Mouse (Mus musculus) layer of hippocampus, adult 2 months (tissue): ENCODE measurements around the gene Sec14l1. TPM values are rescaled to one million over a fixed set of nuclear protein-coding genes. Genes with fewer than 3 reads are reported as not detected.
A peak's percentile ranks its signal among the peaks of the same experiment; 100 is the strongest.

Experiments
- DNase-seq, 2 experiments: peaks; one replicate each; pipeline ENCODE4 v3.0.0; 2022; ENCODE audit warnings: low spot score in 2 of 2
- H3K27ac ChIP-seq: fragments of 200-600 bp; 2 replicates; pipeline ENCODE4 v1.8.1; 2022
- H3K4me3 ChIP-seq: fragments of 200-600 bp; 2 replicates; pipeline ENCODE4 v1.8.1; 2022; ENCODE audit warnings: mild to moderate bottlenecking
- CTCF ChIP-seq: fragments of 200-600 bp; conservative IDR thresholded peaks from 2 replicates; pipeline ENCODE4 v1.8.1; 2022; ENCODE audit warnings: antibody characterized with exemption, mild to moderate bottlenecking, moderate library complexity
- microRNA-seq, 2 experiments: library from miRNA; unstranded; fragments of <30 nt; microRNA quantifications; one replicate each; pipeline ENCODE4 v1.2.0; 2021
- total RNA-seq, 2 experiments: library from RNA; stranded (reverse); gene quantifications; 2 replicates each; pipeline ENCODE4 v1.2.3; 2021

Gene Sec14l1
- total RNA-seq, 2 experiments from 2014 or later: 226 to 239 TPM

DNA sequence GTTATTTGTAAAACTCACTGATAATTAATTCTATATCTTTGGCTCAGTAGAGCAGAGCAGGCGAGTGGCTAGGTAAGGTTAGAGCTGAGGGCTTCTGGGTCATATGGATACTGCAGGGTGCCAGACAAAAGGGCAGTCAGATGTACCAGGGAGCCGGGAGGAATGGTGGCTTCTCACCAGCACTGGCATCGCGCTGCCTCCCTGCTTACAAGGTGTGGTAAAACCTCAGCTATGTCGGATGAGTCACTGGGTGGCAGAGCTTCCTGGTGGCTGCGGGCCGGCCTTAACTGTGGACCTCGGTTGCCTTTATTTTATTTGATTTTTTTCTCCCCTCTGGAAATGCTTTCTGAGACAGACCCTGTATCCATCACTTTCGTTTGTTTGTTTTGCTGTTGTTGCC, 90.5 kb downstream of the Sec14l1 start:
- DNase-seq: no peak
- no peak for TF ChIP-seq CTCF
- no peak overlapping the region for H3K27ac ChIP-seq
- no peak overlapping the region for H3K4me3 ChIP-seq

- DNase-seq: no peak
- H3K4me3 ChIP-seq: no peak overlapping the region
- TF ChIP-seq CTCF: no peak
- H3K27ac ChIP-seq: no peak overlapping the region
Observed at GRCm38 (mm10) chr11:117207436-117207835, 92.5 kb downstream of the Sec14l1 start.

GRCm38 (mm10) chr11:117208151-117208673, 93.2 kb downstream of the Sec14l1 start:
- no peak overlapping the region for H3K4me3 ChIP-seq
- DNase-seq: peak in 1 of 2 experiments; percentile 23
- no peak for TF ChIP-seq CTCF
- H3K27ac ChIP-seq: no peak overlapping the region

Small RNAs within 50 kb of the gene (microRNA-seq; reads per million reads assigned to microRNA genes)
- gene Gm24323 (0 reads per million in 2 experiments), gene Mir6516 (30.0 to 30.4 reads per million in 2 experiments)

Other genes starting within 250 kb of the Sec14l1 start
- 10 to 100 TPM; 51.0 to 51.2 TPM for gene Mgat5b, start 196.3 kb upstream of the Sec14l1 start, total RNA-seq
- 100 to 1,000 TPM; 102 to 114 TPM for gene Sept9, start 84.5 kb downstream of the Sec14l1 start, total RNA-seq